Mouse (Mus musculus) embryonic facial prominence, embryonic 11.5 days (tissue): ENCODE measurements around the gene Gm20388. TPM values are rescaled to one million over a fixed set of nuclear protein-coding genes. Genes with fewer than 3 reads are reported as not detected.

Experiments used
- ATAC-seq: fragments of 200-750 bp; cut with Nextera tagmentation; replicated peaks from 2 replicates; pipeline ENCODE4 v1.8.0; 2017; ENCODE audit warnings: low read depth; ENCODE audit not compliant: insufficient number of reproducible peaks, low FRiP score, low TSS enrichment
- DNase-seq: peaks from one replicate; pipeline ENCODE4 v3.0.0-alpha.2; 2015; ENCODE audit warnings: low spot score
- H3K27ac ChIP-seq: fragments of 300-500 bp; sonication (generic); replicated peaks from 2 replicates; pipeline ENCODE4 v1.5.1; 2014; ENCODE audit warnings: mild to moderate bottlenecking, low read depth, low read length, control low read depth
- H3K27me3 ChIP-seq: fragments of 300-500 bp; sonication (generic); 2 replicates; pipeline ENCODE4 v1.6.1; 2014; ENCODE audit warnings: mild to moderate bottlenecking, low read length, moderate library complexity, mixed read lengths; ENCODE audit not compliant: control insufficient read depth, insufficient read depth
- H3K36me3 ChIP-seq: fragments of 300-500 bp; sonication (generic); replicated peaks from 2 replicates; pipeline ENCODE4 v1.6.1; 2014; ENCODE audit warnings: low read depth, mild to moderate bottlenecking, low read length, moderate library complexity, mixed read lengths; ENCODE audit not compliant: control insufficient read depth, insufficient read depth
- H3K4me1 ChIP-seq: fragments of 300-500 bp; sonication (generic); 2 replicates; pipeline ENCODE4 v1.6.1; 2014; ENCODE audit warnings: low read length, mixed read lengths; ENCODE audit not compliant: control insufficient read depth, insufficient read depth
- H3K4me2 ChIP-seq: fragments of 300-500 bp; sonication (generic); 2 replicates; pipeline ENCODE4 v1.6.1; 2014; ENCODE audit warnings: low read depth, mild to moderate bottlenecking, control low read depth, low read length, moderate library complexity
- H3K4me3 ChIP-seq: fragments of 300-500 bp; sonication (generic); 2 replicates; pipeline ENCODE4 v1.5.1; 2014; ENCODE audit warnings: low read depth, low read length, control low read depth
- H3K9ac ChIP-seq: fragments of 300-500 bp; sonication (generic); replicated peaks from 2 replicates; pipeline ENCODE4 v1.6.1; 2014; ENCODE audit warnings: mild to moderate bottlenecking, control low read depth, low read length
- H3K9me3 ChIP-seq: fragments of 300-500 bp; sonication (generic); replicated peaks from 2 replicates; pipeline ENCODE4 v1.6.1; 2016; ENCODE audit warnings: mild to moderate bottlenecking, low read length, inconsistent platforms, mixed read lengths; ENCODE audit not compliant: control insufficient read depth
- WGBS: fragments of 180-500 bp; shearing (Covaris S2); extraction: QIAGEN DNeasy Blood & Tissue Kit; methylation state at CpG from one replicate; pipeline ENCODE4 v1.1.7; 2014; 5-methylcytosine and 5-hydroxymethylcytosine counted together
- polyA plus RNA-seq: library from polyadenylated mRNA; unstranded; fragments of >200 nt; fragmentation: Nextera tagmentation; extraction: Ambion mirVana; gene quantifications from 2 replicates; pipeline ENCODE4 v1.2.1, GENCODE M21; 2014

Gm20388 gene
- polyA plus RNA-seq, 1 experiment from 2014 or later = 3.1 TPM

DNA sequence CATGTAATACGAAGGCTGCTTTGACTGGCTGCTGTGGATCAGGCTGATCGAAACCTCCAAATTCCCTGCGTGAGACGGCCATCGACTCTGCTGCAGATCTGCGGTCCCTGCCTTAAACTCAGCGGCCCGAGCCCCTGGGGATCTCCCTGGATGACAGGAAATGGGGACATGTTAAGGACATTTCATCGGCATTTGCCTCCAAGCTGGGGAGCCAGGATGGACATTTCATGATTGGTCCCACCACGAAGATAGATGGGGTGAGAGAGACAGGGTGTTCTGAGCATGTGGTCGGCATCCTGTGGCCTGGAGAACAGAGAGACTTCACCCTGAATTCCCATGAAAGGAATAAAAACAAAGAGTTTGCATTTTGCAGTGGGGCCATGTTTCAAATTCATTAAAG is 1484.7 kb downstream of the Gm20388 start:
- Histone ChIP-seq H3K4me1 (peaks cover 8% of the 10 kb centered on the region), H3K27me3 (no peaks in the 10 kb centered on the region; the same call in none of the 2 replicates), H3K9me3 (no peaks in the 10 kb centered on the region), H3K4me2 (no peak overlapping the region), H3K9ac (0 out of 2 replicates have a peak overlapping the region, but pooled peaks have one; percentile 32), H3K36me3 (no peaks in the 10 kb centered on the region), H3K27ac (no peak overlapping the region), H3K4me3 (no peak overlapping the region)
- 33% methylated on average over 11 of the region's 11 CpGs for WGBS
- DNase-seq (no peak), ATAC-seq (no peak)

DNA sequence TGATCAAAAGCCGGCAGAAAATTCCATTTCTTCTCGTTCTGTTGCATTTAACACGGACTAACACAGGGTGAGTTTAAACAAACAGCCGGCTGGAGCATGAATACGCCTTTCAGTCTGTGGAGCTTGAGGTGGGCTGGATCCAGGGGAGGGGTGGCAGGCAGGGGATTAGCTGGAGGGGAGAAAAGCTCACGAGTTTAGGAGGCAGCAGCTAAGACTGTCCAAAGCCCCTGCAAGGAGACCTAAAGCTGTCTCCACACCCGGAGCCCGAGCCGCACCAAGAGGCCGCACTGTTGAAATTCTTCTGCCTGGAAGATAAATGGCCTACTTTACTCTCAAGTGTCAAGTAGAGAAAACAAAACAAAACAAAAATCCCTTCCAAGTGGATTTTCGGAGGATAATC is 1485.5 kb downstream of the Gm20388 start:
- H3K27ac ChIP-seq = peak overlapping the region; percentile 60
- ATAC-seq = no peak

DNA sequence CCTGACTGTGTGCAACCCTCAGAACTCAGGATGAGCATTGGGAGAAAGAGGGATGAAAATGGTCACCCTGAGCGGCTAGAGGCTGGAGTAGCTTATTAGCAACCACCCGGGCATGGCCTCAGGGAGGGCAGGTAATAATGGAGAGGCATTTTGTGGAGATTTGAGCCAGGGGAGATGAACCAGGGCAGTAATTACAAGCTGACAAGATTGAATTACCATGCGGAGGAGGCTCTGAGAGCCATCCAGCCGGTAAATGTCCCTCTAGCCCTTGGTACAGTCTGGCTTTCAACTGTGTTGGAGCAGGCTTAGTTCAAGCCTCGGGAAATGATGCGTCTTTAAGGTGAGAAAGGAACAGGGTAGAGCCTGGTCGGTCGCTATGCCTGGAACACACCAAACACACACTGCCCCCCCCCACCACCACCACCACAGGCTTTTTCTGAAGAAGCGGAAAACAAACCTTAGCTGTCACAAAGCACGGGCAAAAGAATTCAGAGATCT is 1486.6 kb downstream of the Gm20388 start:
- WGBS = 46% methylated on average over 10 of the region's 10 CpGs
- Histone ChIP-seq H3K4me3 (no peak overlapping the region), H3K4me2 (no peak overlapping the region), H3K27me3 (no peaks in the 10 kb centered on the region; the same call in none of the 2 replicates), H3K9ac (no peak overlapping the region), H3K4me1 (peaks cover 8% of the 10 kb centered on the region), H3K27ac (no peak overlapping the region), H3K9me3 (no peaks in the 10 kb centered on the region), H3K36me3 (no peaks in the 10 kb centered on the region)
- no peak for ATAC-seq
- DNase-seq = no peak

More for the DNA sequence above, 1485.5 kb downstream of the Gm20388 start:
- no peaks in the 10 kb centered on the region for H3K36me3 ChIP-seq
- H3K4me2 ChIP-seq = no peak overlapping the region
- H3K9me3 ChIP-seq = no peaks in the 10 kb centered on the region
- H3K4me1 ChIP-seq = peaks cover 8% of the 10 kb centered on the region
- no peak overlapping the region for H3K4me3 ChIP-seq
- peak; percentile 59 for DNase-seq
- no peaks in the 10 kb centered on the region; the same call in none of the 2 replicates for H3K27me3 ChIP-seq
- H3K9ac ChIP-seq = no peak overlapping the region
- WGBS = 14% methylated on average over 11 of the region's 11 CpGs

DNA sequence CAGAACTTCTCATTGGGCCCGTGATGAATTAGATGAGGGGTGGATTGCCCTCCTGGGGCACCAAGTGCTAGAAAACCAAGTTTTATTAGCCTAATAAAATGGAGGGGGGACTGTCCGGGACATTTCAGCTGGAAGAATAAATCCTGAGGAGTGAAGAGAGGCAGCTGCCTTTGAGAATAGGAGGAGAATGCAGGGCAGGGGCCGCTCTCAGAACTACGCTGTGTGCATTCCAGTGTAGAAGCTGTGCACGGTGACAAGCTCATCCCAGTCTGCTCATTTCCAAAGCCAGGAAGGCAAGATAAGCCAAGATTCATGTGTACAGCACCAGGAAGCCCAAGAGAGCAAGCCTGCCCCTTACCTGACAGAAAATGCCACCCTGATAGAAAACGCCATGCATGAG is 1487.4 kb downstream of the Gm20388 start:
- WGBS = 73% methylated on average over 6 of the region's 6 CpGs
- DNase-seq (no peak), ATAC-seq (no peak)
- Histone ChIP-seq H3K4me1 (peaks cover 8% of the 10 kb centered on the region), H3K9me3 (no peaks in the 10 kb centered on the region), H3K27ac (no peak overlapping the region), H3K36me3 (no peaks in the 10 kb centered on the region), H3K4me2 (no peak overlapping the region), H3K27me3 (no peaks in the 10 kb centered on the region; the same call in none of the 2 replicates), H3K9ac (no peak overlapping the region), H3K4me3 (no peak overlapping the region)

DNA sequence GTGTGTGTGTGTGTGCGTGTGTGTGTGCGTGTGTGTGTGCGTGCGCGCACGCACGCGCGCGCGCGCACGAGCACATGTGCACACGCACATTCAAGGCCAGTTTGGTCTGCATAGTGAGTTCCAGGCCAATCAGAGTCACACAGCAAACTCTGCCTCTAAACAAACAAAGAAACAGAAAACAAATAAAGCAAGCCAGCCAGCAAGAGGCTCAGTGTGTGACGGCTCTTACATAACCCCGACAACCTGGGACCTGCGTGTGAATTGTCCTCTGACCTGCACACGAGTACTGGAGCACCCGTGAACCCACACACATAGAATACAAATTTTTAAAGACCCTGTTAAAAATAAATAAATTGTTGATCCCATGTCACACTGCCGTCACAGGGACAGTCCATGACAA is 1488.1 kb downstream of the Gm20388 start:
- H3K9ac ChIP-seq = no peak overlapping the region
- peaks cover 8% of the 10 kb centered on the region for H3K4me1 ChIP-seq
- ATAC-seq (no peak), DNase-seq (no peak)
- no peaks in the 10 kb centered on the region for H3K9me3 ChIP-seq
- no peak overlapping the region for H3K4me2 ChIP-seq
- H3K27me3 ChIP-seq = no peaks in the 10 kb centered on the region; the same call in none of the 2 replicates
- H3K27ac ChIP-seq = no peak overlapping the region
- H3K36me3 ChIP-seq = no peaks in the 10 kb centered on the region
- no peak overlapping the region for H3K4me3 ChIP-seq
- WGBS = 92% methylated on average over 20 of the region's 20 CpGs

DNA sequence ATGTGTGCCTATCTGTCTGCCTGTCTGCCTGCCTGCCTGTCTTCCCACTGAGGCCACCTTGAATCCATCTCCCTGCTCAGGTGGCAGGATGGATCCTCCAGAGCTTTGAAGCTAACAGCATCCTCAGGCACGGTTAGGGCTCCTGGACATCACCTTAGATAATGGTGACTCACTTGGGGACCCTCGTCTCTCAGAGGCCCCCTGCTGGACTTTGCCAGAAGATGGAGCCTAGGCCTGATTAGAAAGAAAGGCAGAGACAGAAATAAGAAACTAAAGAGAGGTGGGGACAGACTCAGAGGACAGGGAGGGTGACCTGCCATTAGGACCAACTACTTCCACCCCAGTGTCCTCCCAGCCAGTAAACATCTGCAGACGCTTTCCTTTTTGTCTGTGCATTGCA is 1488.5 kb downstream of the Gm20388 start:
- no peak for ATAC-seq
- Histone ChIP-seq H3K27me3 (no peaks in the 10 kb centered on the region; the same call in none of the 2 replicates), H3K36me3 (no peaks in the 10 kb centered on the region), H3K27ac (no peak overlapping the region), H3K9ac (no peak overlapping the region), H3K9me3 (no peaks in the 10 kb centered on the region), H3K4me2 (no peak overlapping the region), H3K4me1 (peaks cover 8% of the 10 kb centered on the region), H3K4me3 (no peak overlapping the region)
- no peak for DNase-seq
- 32% methylated on average over 3 of the region's 3 CpGs for WGBS

DNA sequence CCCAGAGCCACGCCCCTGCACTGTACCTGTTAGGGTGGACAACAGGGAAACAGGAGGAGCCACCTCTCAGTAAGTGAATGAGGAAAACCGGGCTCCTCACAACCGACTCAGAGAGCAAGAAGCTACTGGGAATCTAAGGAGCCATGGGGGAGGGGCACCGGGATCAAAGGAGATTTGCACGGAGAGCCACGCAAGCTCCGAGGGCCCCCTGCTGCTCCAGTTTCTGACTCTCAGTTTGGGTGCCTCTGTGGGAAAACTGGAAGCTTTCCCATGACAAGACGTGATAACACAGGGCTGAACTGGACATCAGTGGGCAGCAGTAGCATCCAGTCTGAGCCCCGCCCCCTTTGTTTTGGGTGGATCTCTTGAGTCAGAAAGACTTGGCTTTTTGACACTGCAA is 1489.9 kb downstream of the Gm20388 start:
- Histone ChIP-seq H3K27ac (no peak overlapping the region), H3K36me3 (no peaks in the 10 kb centered on the region), H3K9ac (no peak overlapping the region), H3K27me3 (no peaks in the 10 kb centered on the region; the same call in none of the 2 replicates), H3K4me1 (peaks cover 5% of the 10 kb centered on the region), H3K4me2 (no peak overlapping the region), H3K4me3 (no peak overlapping the region), H3K9me3 (no peaks in the 10 kb centered on the region)
- WGBS = 39% methylated on average over 9 of the region's 9 CpGs
- DNase-seq (no peak), ATAC-seq (no peak)

DNA sequence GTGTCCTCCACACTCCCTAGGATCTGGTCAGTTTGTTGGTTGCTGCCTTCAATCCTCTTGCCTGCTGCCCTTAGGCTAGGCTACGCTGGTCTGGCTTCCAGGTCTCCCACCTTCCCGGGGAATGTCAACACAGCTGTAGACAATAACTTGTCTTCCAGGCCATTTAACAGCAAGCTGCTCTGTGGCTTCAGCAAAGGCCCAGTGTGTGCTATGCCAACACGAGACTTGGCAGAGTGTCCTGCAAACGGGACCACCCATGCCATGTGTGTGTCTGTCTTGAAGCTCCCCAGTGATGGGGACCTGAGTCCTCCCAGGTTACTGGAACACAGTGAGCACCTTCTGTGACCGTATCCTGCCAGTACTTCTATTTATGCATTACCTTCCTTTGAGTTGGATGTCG is 1493.2 kb downstream of the Gm20388 start:
- H3K4me2 ChIP-seq = no peak overlapping the region
- H3K4me1 ChIP-seq = no peaks in the 10 kb centered on the region
- ATAC-seq (no peak), DNase-seq (no peak)
- no peaks in the 10 kb centered on the region; the same call in 1 of the 2 replicates for H3K27me3 ChIP-seq
- H3K36me3 ChIP-seq = no peaks in the 10 kb centered on the region
- no peak overlapping the region for H3K4me3 ChIP-seq
- WGBS = 78% methylated on average over 6 of the region's 6 CpGs
- no peaks in the 10 kb centered on the region for H3K9me3 ChIP-seq
- no peak overlapping the region for H3K27ac ChIP-seq
- H3K9ac ChIP-seq = no peak overlapping the region
